Mouse (Mus musculus): ENCODE data around the gene Wsb2.
"Not testable (repeated sequence)": the region's sequence is repeated elsewhere in the genome, so short reads cannot be mapped to it uniquely, and the experiment has no call there.

Gene Wsb2

GRCm38 (mm10) chr5:117357129-117357477, at the start of gene Wsb2:
TSS of gene Wsb2 (plus strand) at chr5:117357304.
- peak in 1 of 2 experiments; percentile 68 for DNase-seq (ENCODE audit: low spot score in 2 of 2)

- DNase-seq (ENCODE audit: low spot score in 2 of 2): peak in 1 of 2 experiments; percentile 48
Observed at GRCm38 (mm10) chr5:117307699-117308098, 49.4 kb upstream of the Wsb2 start.

GRCm38 (mm10) chr5:117313420-117313819, 43.7 kb upstream of the Wsb2 start:
- DNase-seq (ENCODE audit: low spot score in 2 of 2): no peak

- no peak for DNase-seq (ENCODE audit: low spot score in 2 of 2)
Observed at GRCm38 (mm10) chr5:117313909-117314308, 43.2 kb upstream of the Wsb2 start.

GRCm38 (mm10) chr5:117314587-117315428, 42.3 kb upstream of the Wsb2 start:
- no peak for DNase-seq (ENCODE audit: low spot score in 2 of 2)

- DNase-seq (ENCODE audit: low spot score in 2 of 2): peak in 1 of 2 experiments; percentile 45
Observed at GRCm38 (mm10) chr5:117318741-117319629, 38.1 kb upstream of the Wsb2 start, which contains the start of gene Vsig10. TSS of gene Vsig10 (plus strand) at chr5:117319083.

GRCm38 (mm10) chr5:117323751-117324150, 33.4 kb upstream of the Wsb2 start:
- DNase-seq (ENCODE audit: low spot score in 2 of 2): no peak

- DNase-seq (ENCODE audit: low spot score in 2 of 2): no peak
Observed at GRCm38 (mm10) chr5:117326408-117326807, 30.7 kb upstream of the Wsb2 start.

GRCm38 (mm10) chr5:117330457-117330856, 26.6 kb upstream of the Wsb2 start:
- DNase-seq (ENCODE audit: low spot score in 2 of 2): no peak

- DNase-seq (ENCODE audit: low spot score in 2 of 2): no peak
Observed at GRCm38 (mm10) chr5:117337999-117338398, 19.1 kb upstream of the Wsb2 start.

- DNase-seq (ENCODE audit: low spot score in 2 of 2): no peak
Observed at GRCm38 (mm10) chr5:117338503-117338902, 18.6 kb upstream of the Wsb2 start.

- no peak for DNase-seq (ENCODE audit: low spot score in 2 of 2)
Observed at GRCm38 (mm10) chr5:117340081-117340480, 17.0 kb upstream of the Wsb2 start.

- DNase-seq (ENCODE audit: low spot score in 2 of 2): no peak
Observed at GRCm38 (mm10) chr5:117341896-117342295, 15.2 kb upstream of the Wsb2 start.

- not testable (repeated sequence) for DNase-seq (ENCODE audit: low spot score in 2 of 2)
Observed at GRCm38 (mm10) chr5:117344496-117344895, 12.6 kb upstream of the Wsb2 start.

GRCm38 (mm10) chr5:117345432-117345976, 11.6 kb upstream of the Wsb2 start:
- DNase-seq (ENCODE audit: low spot score in 2 of 2): no peak

GRCm38 (mm10) chr5:117346281-117346680, 10.8 kb upstream of the Wsb2 start:
- DNase-seq (ENCODE audit: low spot score in 2 of 2): no peak

- DNase-seq (ENCODE audit: low spot score in 2 of 2): no peak
Observed at GRCm38 (mm10) chr5:117347011-117347410, 10.1 kb upstream of the Wsb2 start.

GRCm38 (mm10) chr5:117347838-117348237, 9.3 kb upstream of the Wsb2 start:
- no peak for DNase-seq (ENCODE audit: low spot score in 2 of 2)

- peak in 1 of 2 experiments; percentile 55 for DNase-seq (ENCODE audit: low spot score in 2 of 2)
Observed at GRCm38 (mm10) chr5:117348279-117348678, 8.8 kb upstream of the Wsb2 start.

GRCm38 (mm10) chr5:117354121-117354520, 3.0 kb upstream of the Wsb2 start:
- no peak for DNase-seq (ENCODE audit: low spot score in 2 of 2)

- DNase-seq (ENCODE audit: low spot score in 2 of 2): no peak
Observed at GRCm38 (mm10) chr5:117355648-117356303, 1.3 kb upstream of the Wsb2 start.
